Mouse (Mus musculus): ENCODE measurements around the gene Serpina16.

DNA sequence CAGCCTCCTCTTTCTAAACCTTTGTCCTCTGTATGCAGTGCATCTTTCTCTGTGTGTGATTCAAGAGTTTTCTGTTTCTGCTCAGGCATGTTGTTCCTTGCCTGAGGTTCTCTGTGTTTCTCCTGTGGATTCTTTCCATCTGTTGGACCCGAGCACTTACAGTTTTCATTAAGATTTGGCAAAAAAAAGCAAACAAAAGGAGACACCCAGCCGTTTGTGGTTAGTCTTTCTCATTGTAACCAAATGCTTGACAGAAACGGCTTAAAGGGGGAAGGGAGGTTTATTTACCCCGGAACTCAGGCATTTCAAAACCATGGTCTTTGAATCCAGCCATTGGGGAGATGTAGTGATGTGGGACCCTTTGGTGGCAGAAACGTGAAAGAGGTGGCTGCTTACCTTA, 31.3 kb downstream of the Serpina16 start:
- no peak for TF ChIP-seq CTCF (conservative IDR thresholded peaks at IDR 0.05; ENCODE audit: low read length)
- no peak for TF ChIP-seq POU5F1 (IDR thresholded peaks at IDR 0.05; ENCODE audit: borderline replicate concordance, low read length)
- TF ChIP-seq NANOG (IDR thresholded peaks at IDR 0.05; ENCODE audit: borderline replicate concordance, low read length): no peak
